Mouse (Mus musculus): ENCODE measurements around the gene Midn. TPM values are rescaled to one million over a fixed set of nuclear protein-coding genes. Genes with fewer than 3 reads are reported as not detected.

The Midn gene
- total RNA-seq (2023) = 121 TPM

DNA sequence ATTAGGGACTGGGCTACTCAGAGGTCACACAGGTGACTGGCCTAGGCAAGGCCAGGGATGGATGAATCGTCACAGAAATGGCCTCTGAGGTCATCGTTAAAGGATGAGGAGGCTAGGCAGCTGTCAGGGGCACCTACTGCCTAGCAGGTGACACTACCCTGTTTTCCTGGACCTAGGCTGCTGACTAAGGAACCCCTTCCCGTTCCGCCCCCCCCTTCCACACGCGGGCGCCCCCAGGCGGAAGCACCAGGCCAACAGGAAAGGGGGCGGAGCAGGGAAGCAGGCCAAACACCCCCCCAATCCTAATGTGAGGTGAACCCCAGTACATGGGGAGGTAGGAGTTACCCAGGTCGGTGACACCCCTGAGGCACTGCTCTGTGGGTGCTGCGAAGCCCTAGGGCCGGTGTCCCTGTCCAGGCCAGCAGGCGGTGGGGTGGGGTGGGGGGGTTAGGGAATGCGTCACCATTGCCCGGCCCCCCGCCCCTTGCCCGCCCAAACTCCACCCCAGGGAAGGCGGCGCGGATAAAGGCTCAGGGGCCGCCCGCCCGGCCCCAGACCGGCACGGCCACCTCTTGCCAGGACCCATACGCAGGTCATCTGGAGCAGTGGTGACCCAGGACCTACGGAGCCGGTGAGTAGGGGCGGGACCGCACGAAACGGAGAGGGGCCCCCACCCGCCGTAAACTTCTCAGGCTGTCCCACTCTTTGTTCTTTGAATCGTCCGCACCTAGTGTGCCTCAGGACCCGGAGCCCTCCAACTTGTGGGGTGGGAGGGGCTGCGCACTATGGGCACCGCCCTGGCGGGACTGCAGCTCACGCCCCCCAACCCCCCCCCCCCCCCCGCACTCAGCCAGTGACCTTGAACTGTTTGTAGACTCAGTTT lies at the start of gene Midn:
Gene Midn, plus strand, starts transcription at position 554 of the 883 bp plus-strand sequence.

DNA sequence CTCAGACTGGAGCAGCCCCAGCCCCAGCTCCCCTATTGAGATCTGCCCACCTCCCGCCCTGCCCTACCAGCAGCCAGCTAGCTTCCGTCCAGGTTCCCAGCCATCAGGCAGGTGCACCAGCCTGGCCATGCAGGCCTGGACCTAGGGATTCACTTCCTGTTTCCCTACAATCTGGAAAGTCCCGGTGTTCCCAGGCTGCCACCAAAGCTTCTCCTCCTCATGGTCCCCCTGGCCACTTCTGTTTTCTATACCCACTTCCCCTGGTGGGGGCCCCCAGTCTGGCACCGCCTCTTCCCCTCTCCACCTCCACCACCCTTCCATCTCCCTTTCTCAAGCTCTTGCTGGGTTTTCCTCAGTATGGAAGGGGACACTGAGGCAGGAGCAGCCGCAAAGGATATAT lies 42.6 kb upstream of the Midn start, which contains the start of gene Sbno2:
Gene Sbno2, minus strand, starts transcription at position 112 of the 400 bp plus-strand sequence.

DNA sequence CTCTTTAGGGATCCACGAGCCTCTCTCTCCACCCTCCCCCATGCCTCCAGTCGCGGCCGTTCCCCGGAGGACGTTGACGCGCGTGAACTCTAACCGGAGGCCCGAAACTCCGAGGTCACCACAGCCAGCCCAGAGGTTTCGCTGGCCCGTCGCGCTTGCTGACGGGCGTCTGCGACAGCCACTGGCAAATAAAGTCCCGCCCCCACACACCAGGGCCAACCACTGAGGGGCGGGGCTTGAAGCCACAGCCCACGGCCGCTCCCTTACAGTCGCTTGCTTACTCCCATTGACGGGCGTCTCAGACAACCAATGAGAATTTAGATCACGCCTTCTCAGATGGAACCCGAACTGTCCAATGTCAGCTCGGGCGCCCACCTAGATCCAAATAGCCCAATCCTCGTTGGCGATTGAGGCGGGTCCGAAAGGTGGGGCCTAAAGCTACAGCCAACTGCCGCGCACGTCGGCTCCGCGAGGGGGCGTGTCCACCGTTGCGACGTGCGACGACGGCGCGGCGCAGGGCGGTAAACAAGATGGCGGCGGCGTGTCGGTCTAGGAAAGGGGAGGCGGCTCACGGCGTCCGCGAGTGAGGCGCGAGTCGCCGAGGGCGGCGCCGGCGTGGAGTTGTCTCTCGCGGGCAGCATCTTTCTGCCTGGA lies 32.7 kb upstream of the Midn start, which contains the start of gene Stk11:
Gene Stk11, plus strand, starts transcription at position 514 of the 654 bp plus-strand sequence.

DNA sequence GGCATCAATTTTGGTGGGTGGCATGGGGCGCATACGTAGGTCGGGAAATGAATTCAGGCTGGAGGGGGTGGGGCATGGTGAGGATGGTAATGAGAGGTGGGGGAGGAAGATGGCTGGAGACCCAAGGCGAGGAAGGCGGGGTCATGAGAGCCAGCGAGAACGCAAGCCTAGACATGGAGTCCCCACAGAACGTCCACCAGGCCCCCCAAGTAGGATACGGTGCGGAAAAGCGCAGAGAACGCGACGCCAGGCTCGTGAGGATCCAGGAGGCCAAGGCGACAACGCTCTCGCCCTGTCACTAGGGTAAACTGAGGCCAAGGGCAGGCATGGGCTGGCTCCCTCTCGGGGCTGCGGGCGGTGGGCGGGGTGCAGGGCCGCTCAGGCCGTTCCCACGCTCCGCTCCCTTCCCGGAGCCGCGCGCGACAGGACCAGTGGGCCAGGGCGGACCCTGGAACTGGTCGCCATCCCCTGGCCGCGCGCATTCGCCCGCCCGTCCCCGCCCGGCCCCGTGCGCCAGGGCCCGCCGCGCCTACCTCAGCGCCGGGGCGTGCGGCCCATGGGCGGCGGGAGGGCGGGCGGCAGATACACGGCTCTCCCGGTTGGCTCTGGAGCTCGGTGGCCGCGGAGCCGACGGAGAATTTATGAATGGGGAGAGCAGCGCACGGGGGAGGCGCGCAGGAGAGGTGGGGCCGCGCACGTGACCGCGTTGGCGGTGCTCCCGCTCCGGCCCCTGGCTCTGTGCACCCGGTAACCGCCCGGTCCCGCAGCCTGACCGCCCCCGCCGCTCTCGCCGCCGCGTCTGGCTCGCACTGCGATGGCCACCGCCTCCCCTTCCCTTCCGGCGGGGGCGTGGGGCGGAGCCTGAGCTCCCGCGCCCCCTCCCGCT lies 9.3 kb upstream of the Midn start, which contains the start of gene Atp5d:
Gene Atp5d, plus strand, starts transcription at position 80 of the 886 bp plus-strand sequence.

DNA sequence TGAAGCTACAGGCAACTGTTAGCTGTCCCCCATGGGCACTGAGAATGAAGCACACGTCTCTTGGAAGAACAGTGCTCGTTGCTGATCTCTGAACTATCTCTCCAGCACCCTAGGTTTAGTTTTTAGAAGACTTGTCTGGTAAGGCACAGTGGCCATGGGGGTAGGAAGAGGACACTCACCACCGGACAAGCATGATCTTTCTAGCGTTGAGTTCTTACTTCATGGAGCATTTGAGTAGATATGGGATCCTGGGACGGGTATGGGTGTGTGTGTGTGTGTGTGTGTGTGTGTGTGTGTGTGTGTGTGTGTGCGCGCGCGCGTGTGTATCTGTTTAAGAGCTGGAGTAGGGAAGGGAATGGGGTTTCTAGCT lies 7.4 kb upstream of the Midn start, which contains the start of gene Cbarp:
Gene Cbarp, minus strand, starts transcription at position 170 of the 370 bp plus-strand sequence.

DNA sequence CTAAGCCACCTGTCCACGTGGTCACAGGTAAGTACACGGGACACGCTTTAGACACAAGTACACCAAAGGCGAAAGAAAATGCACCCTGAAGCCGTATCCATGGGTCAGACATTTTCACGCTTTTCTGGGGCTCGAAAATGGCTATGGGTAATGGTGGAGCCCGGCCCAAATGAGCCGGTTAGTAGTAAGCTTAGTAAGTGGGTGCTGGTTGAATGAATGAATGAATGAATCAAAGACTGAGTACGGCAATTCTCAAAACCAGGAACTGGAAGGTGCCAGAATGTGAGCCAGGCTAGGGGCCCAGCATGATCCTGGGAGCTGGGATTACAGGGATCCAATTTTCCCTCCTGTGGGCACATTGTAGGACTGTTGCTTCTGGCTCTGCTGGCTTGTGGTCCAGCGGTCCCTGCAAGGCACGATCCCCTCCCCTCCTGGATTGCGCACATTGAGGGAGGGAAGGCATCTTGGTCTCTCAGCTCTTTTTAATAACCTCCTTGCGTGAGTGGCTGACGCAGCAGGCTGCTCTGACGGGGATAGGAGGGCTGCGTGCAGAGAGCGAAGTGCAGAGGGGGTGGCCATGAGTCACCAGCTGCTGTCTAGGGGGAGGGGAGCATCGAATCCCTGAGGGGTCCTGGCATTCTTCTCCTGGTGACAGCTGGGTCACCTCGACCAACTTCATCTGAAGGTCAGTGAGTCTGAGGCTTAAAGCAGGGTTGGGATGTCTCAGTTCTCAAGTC lies 17.5 kb downstream of the Midn start, which contains the start of gene Cirbp:
Gene Cirbp, plus strand, starts transcription at position 594 of the 737 bp plus-strand sequence.

DNA sequence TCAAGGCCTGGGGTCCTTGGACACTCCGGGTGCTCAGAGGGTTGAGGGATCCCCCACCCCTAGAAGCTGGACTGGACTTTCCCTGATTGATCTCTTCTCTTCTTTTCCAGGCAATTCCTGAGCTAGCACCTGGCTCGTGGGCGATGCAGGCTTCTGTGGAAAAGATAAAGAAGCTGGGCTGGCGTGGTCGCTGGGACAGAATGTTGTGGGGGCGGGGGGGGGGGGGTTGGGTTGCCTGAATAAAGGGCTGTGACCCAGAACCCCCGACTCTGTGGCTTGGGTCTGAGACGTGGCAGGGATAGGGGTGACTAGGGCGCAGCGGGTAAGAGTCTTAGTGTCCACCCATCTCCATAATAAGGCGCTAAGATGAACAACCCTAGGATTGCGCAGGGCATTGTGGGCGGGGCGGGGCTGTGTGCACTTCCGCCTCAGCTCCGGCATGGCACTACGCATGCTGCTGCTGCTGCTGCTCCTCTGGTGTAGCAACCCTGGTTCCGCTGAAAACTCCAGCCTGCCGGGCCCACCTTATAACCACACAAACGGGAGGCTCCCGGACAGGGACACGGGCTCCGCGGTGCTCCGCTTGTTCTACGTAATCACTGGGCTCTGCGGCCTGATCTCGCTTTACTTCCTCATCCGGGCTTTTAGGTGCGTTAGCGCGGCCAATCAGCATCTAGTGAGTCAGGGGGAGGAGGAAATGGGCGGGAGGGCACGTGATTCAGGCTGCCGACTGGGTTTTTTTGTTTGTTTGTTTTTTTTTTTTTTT lies 24.6 kb downstream of the Midn start, which contains the start of gene 1600002K03Rik:
Gene 1600002K03Rik, plus strand, starts transcription at position 418 of the 766 bp plus-strand sequence.

DNA sequence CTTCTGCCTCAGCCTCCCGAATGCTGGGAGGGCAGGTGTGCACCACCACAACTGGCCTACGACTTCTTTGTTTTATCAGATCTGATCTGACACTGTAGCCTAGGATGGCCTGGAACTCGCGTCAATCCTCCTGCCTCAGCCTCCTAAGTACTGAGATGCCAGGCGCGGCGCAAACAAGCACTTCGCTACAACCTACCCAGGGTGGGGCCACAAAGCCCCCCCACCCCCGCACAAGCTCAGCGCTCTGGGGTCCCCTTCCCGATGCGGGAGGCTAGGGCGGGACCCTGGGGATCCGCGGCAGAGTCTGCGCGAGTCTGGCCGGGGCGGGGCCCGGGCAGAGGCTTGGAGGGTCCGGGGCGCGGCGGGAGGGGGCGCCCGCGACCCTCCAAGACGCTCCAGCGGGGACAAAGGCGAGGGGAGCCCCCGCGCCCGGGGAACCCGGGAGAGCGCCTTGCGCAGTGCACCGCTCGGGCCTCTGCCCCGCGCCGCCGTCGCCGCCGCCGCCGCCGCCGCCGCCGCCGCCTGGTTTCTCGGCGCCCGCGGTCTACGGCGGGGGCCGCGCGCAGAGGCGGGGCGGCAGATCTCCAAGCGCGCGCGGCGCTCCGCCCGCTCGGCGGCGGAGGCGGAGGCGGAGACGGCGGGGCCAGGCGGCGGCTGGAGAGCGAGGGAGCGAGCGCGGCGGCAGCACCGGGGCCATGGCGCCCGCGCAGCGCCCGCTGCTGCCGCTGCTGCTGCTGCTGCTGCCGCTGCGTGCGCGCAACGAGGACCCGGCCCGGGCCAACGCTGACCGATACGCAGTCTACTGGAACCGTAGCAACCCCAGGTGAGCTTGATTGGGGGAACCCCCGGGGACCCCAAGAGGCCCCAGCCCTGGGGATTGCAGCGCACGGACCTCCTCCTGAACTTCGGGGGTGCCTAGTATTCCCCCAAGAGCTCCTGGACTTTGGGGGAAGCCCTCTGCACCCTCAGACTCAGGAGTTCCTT lies 31.3 kb downstream of the Midn start, which contains the start of gene Efna2:
Gene Efna2, plus strand, starts transcription at position 415 of the 984 bp plus-strand sequence.

Other genes with a start within 250 kb of the Midn start
- gene Med16, start 239.3 kb upstream of the Midn start, total RNA-seq (2023) = 61.6 TPM
- not detected for gene Gm26602, start 237.4 kb upstream of the Midn start, total RNA-seq (2023)
- 0.73 TPM for gene Kiss1r, start 231.3 kb upstream of the Midn start, total RNA-seq (2023)
- 102 TPM for gene R3hdm4, start 227.1 kb upstream of the Midn start, total RNA-seq (2023)
- 7.3 TPM for gene Arid3a, start 221.2 kb upstream of the Midn start, total RNA-seq (2023)
- gene Wdr18, start 188.1 kb upstream of the Midn start, total RNA-seq (2023) = 48.8 TPM
- gene Grin3b, start 177.6 kb upstream of the Midn start, total RNA-seq (2023) = 0.58 TPM
- 142 TPM for gene Tmem259, start 163.9 kb upstream of the Midn start, total RNA-seq (2023)
- gene Cnn2, start 159.7 kb upstream of the Midn start, total RNA-seq (2023) = 499 TPM
- gene Abca7, start 151.8 kb upstream of the Midn start, total RNA-seq (2023) = 82.9 TPM
- 806 TPM for gene Arhgap45, start 131.6 kb upstream of the Midn start, total RNA-seq (2023)
- gene Polr2e, start 108.5 kb upstream of the Midn start, total RNA-seq (2023) = 68.7 TPM
- gene Gpx4, start 101.1 kb upstream of the Midn start, total RNA-seq (2023) = 131 TPM
- 99.0 TPM for gene Sbno2, start 42.7 kb upstream of the Midn start, total RNA-seq (2023)
- 128 TPM for gene Stk11, start 32.5 kb upstream of the Midn start, total RNA-seq (2023)
- 159 TPM for gene Atp5d, start 9.6 kb upstream of the Midn start, total RNA-seq (2023)
- 24.5 TPM for gene Cbarp, start 7.4 kb upstream of the Midn start, total RNA-seq (2023)
- gene Cirbp, start 17.7 kb downstream of the Midn start, total RNA-seq (2023) = 211 TPM
- gene 1600002K03Rik, start 24.7 kb downstream of the Midn start, total RNA-seq (2023) = 18.5 TPM
- not detected for gene Efna2, start 31.2 kb downstream of the Midn start, total RNA-seq (2023)
- gene Mum1, start 78.2 kb downstream of the Midn start, total RNA-seq (2023) = 59.2 TPM
- gene Ndufs7, start 100.8 kb downstream of the Midn start, total RNA-seq (2023) = 94.3 TPM
- gene Gamt, start 112.7 kb downstream of the Midn start, total RNA-seq (2023) = not detected
- gene Dazap1, start 113.2 kb downstream of the Midn start, total RNA-seq (2023) = 161 TPM
- 3,989 TPM for gene Rps15, start 144.2 kb downstream of the Midn start, total RNA-seq (2023)
- gene Apc2, start 147.7 kb downstream of the Midn start, total RNA-seq (2023) = not detected
- 23.6 TPM for gene 2310011J03Rik, start 172.3 kb downstream of the Midn start, total RNA-seq (2023)
- gene Pcsk4, start 181.2 kb downstream of the Midn start, total RNA-seq (2023) = 3.0 TPM
- gene Reep6, start 181.7 kb downstream of the Midn start, total RNA-seq (2023) = 0.24 TPM
- not detected for gene Adamtsl5, start 200.1 kb downstream of the Midn start, total RNA-seq (2023)
- gene Plk5, start 208.2 kb downstream of the Midn start, total RNA-seq (2023) = not detected
- 6.2 TPM for gene Mex3d, start 239.4 kb downstream of the Midn start, total RNA-seq (2023)